Comparison of ENCODE assay signal across 14 mouse cellular contexts in genomic region chr17:5817871-5818270, GRCm38 (mm10).
"Had no signal": no experiment of that assay in that cellular context is flagged by ENCODE, and none has a peak within 500 bp of the region (broad histone marks: within the 10 kb centered on the region; RNA-seq: fewer than 3 reads in every experiment).

No protein-coding gene starts in this region.

- H3K4me3 ChIP-seq: midbrain, embryonic 10.5 days; midbrain, embryonic 13.5 days; midbrain, embryonic 15.5 days; neural tube, embryonic 12.5 days; stomach, embryonic 15.5 days had no signal

- H3K9me3 ChIP-seq: midbrain, embryonic 10.5 days; midbrain, embryonic 13.5 days; midbrain, embryonic 15.5 days; neural tube, embryonic 12.5 days; stomach, embryonic 15.5 days had no signal

- H3K4me2 ChIP-seq: lung, embryonic 14.5 days; midbrain, embryonic 13.5 days; midbrain, embryonic 15.5 days; neural tube, embryonic 12.5 days; stomach, embryonic 15.5 days had no signal

- H3K4me1 ChIP-seq: midbrain, embryonic 15.5 days had no signal

- H3K27me3 ChIP-seq: midbrain, embryonic 13.5 days; midbrain, embryonic 15.5 days; neural tube, embryonic 12.5 days; stomach, embryonic 15.5 days had no signal

- H3K9ac ChIP-seq: liver, embryonic 14.5 days; lung, embryonic 14.5 days; midbrain, embryonic 13.5 days; midbrain, embryonic 15.5 days; neural tube, embryonic 12.5 days; stomach, embryonic 15.5 days had no signal

- H3K36me3 ChIP-seq: midbrain, embryonic 10.5 days; midbrain, embryonic 13.5 days; midbrain, embryonic 15.5 days; neural tube, embryonic 12.5 days; stomach, embryonic 15.5 days had no signal

- DNase-seq: lung, adult 18-20 months; lung, embryonic 14.5 days; lung, postnatal 10 days; lung, postnatal 4 days; right cerebral cortex, postnatal 14 days; thymus, adult 18-20 months; thymus, postnatal 14 days; thymus, postnatal 36 days had no signal

- ATAC-seq: midbrain, embryonic 13.5 days; midbrain, embryonic 15.5 days had no signal

- H3K27ac ChIP-seq: liver, embryonic 14.5 days; midbrain, embryonic 10.5 days; midbrain, embryonic 13.5 days; midbrain, embryonic 15.5 days; neural tube, embryonic 12.5 days; stomach, embryonic 15.5 days had no signal
